Mouse (Mus musculus): ENCODE data around the gene Zbtb26.

DNA sequence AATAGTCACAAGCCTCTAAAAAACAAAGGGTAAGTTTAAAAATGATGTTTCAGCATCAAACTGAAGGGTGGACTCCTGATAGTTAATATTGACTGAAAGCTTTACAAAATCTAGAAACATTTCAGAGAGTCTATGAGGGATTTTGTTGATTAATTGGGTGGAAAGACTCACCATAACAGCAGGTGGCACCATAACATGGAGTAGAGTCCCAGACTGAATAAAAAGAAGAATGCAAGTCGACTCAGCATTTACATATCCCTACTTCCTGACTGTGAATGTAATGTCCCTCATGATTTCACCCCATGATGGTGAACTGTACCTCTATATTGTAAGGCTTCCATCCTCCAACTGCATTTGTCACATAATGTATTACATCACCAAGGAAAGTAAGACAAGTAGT, 47.4 kb downstream of the Zbtb26 start:
- TF ChIP-seq CTCF (IDR thresholded peaks at IDR 0.05; ENCODE audit: control insufficient read depth, insufficient read depth, insufficient read length) = no peak
- no peak for TF ChIP-seq CEBPB (IDR thresholded peaks at IDR 0.05; ENCODE audit: low read depth)
- TF ChIP-seq MYOD1 (IDR thresholded peaks at IDR 0.05; ENCODE audit: control insufficient read depth, insufficient read length, low read depth) = no peak
- TF ChIP-seq MAX (IDR thresholded peaks at IDR 0.05) = no peak

Data from C2C12 (cell line).